Mouse (Mus musculus) forebrain, postnatal 0 days (tissue): ENCODE results near the gene Cand1. TPM values are rescaled to one million over a fixed set of nuclear protein-coding genes. Genes with fewer than 3 reads are reported as not detected.

Experiments used
- ATAC-seq: fragments of 200-750 bp; cut with Nextera tagmentation; 2 replicates; pipeline ENCODE4 v1.8.0; 2017; ENCODE audit warnings: mild to moderate bottlenecking, moderate library complexity
- DNase-seq: peaks from one replicate; pipeline ENCODE4 v3.0.0-alpha.2; 2015
- H3K27ac ChIP-seq: fragments of 300-500 bp; sonication (generic); 2 replicates; pipeline ENCODE4 v1.5.1; 2014; ENCODE audit warnings: low read depth, mild to moderate bottlenecking, antibody characterized with exemption, low read length, moderate library complexity, mixed read lengths
- H3K27me3 ChIP-seq: fragments of 300-500 bp; sonication (generic); 2 replicates; pipeline ENCODE4 v1.6.1; 2014; ENCODE audit warnings: mild to moderate bottlenecking, low read length, mixed read lengths; ENCODE audit not compliant: insufficient read depth
- H3K36me3 ChIP-seq: fragments of 300-500 bp; sonication (generic); 2 replicates; pipeline ENCODE4 v1.6.1; 2014; ENCODE audit warnings: mild to moderate bottlenecking, moderate library complexity; ENCODE audit not compliant: insufficient read depth
- H3K4me1 ChIP-seq: fragments of 300-500 bp; sonication (generic); 2 replicates; pipeline ENCODE4 v1.6.1; 2014; ENCODE audit warnings: antibody characterized with exemption; ENCODE audit not compliant: insufficient read depth
- H3K4me2 ChIP-seq: fragments of 300-500 bp; sonication (generic); 2 replicates; pipeline ENCODE4 v1.6.1; 2014; ENCODE audit warnings: low read depth, mild to moderate bottlenecking, moderate library complexity
- H3K4me3 ChIP-seq: fragments of 300-500 bp; sonication (generic); 2 replicates; pipeline ENCODE4 v1.5.1; 2014; ENCODE audit warnings: low read depth, low read length, mixed read lengths
- H3K9ac ChIP-seq: fragments of 300-500 bp; sonication (generic); 2 replicates; pipeline ENCODE4 v1.6.1; 2014; ENCODE audit warnings: mild to moderate bottlenecking
- H3K9me3 ChIP-seq: fragments of 300-500 bp; sonication (generic); 2 replicates; pipeline ENCODE4 v1.6.1; 2016; ENCODE audit warnings: low read length
- CTCF ChIP-seq: sonication (generic); IDR thresholded peaks from 2 replicates; pipeline ENCODE4 v1.5.1; 2016; ENCODE audit warnings: antibody characterized with exemption, control low read depth, low read depth
- WGBS: fragments of 180-500 bp; shearing (Covaris S2); extraction: QIAGEN DNeasy Blood & Tissue Kit; methylation state at CpG from one replicate; pipeline ENCODE4 v1.1.7; 2014; 5-methylcytosine and 5-hydroxymethylcytosine counted together
- polyA plus RNA-seq: library from polyadenylated mRNA; unstranded; fragments of >200 nt; fragmentation: Nextera tagmentation; extraction: Ambion mirVana; gene quantifications from 2 replicates; pipeline ENCODE4 v1.2.1, GENCODE M21; 2015
- total RNA-seq: library from RNA; depleted of rRNA; stranded (reverse); fragments of >200 nt; gene quantifications from 2 replicates; pipeline ENCODE4 v1.2.3, GENCODE M21; 2014; rRNA removed

The Cand1 gene
- total RNA-seq (109 and 116 TPM in 2 replicates), polyA plus RNA-seq (22.9 and 28.6 TPM in 2 replicates)

DNA sequence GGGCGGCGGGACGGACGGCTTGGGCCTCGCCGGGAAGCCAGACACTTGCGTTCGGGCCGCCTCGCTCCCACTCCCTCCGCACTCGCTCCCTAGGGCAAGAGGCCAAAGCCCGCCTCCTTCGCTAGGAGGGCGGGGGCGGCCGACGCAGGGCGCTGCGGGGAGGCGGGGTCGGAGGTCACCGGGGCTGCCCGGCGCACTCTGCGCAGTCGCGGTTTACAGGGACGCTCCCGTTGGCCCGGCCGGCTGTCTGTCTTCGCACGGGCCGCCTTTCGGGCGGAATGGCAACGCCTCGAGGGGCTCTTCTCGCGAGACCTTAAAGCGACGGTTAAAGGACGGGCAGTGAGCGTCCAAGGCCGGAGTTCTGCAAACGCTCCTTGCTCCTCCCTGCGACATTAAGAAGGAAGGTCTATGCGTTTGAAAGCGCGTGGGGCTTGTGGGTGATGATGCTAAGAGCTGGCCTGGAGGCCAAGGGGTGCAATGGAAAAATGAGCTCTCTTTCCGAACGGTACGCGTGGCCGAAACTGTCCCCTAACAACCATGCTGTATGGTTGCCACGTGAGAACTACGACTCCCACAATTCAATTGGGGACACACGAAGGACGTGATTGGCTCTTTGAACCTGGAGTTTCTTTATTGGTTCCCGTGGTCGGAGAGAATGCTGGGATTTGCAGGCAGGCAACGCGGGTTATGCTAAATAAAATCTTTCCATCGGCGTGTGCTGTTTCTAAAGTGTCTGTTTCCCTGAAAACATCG lies at the start of gene Cand1:
TSS of gene Cand1 (minus strand) at position 87 of the 753 bp plus-strand sequence.
- no peaks in the 10 kb centered on the region for H3K36me3 ChIP-seq
- H3K27ac ChIP-seq = peak within 1 kb of the TSS; percentile 93
- peak within 1 kb of the TSS; percentile 73 for H3K4me2 ChIP-seq
- TF ChIP-seq CTCF = 0 out of 2 replicates have a peak, but pooled peaks have one; percentile 20
- H3K4me1 ChIP-seq = peaks cover 15% of the 10 kb centered on the region
- DNase-seq = peak; percentile 99
- no peaks in the 10 kb centered on the region for H3K9me3 ChIP-seq
- H3K27me3 ChIP-seq = no peaks in the 10 kb centered on the region
- peak within 1 kb of the TSS; percentile 77 for H3K4me3 ChIP-seq
- WGBS = 1% methylated on average over 65 of the region's 67 CpGs
- peak; percentile 98 for ATAC-seq
- peak within 1 kb of the TSS; percentile 96 for H3K9ac ChIP-seq

DNA sequence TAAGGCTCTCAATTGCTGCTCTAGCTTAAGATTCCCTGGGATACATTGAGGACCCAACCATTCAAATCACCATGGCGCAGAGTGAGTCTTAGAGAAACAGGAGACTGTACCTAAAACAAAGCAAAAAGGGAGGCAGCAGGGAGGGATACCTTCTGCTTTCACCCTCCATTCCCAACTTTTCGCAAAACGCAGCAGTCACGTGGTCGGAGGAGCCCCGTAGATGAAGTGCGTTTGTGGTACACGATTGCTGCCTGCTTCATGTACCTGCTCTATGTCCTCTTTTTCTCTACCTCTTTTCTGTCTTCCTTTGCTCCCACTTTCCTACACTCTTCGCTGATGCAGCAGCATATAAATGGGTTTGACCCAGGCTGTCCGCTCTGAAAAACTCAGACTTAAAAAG lies 39.0 kb upstream of the Cand1 start:
- Histone ChIP-seq H3K4me2 (no peak overlapping the region), H3K9ac (no peak overlapping the region), H3K27me3 (no peaks in the 10 kb centered on the region), H3K4me3 (no peak overlapping the region), H3K4me1 (no peaks in the 10 kb centered on the region), H3K9me3 (no peaks in the 10 kb centered on the region), H3K27ac (no peak overlapping the region), H3K36me3 (no peaks in the 10 kb centered on the region)
- WGBS = 87% methylated on average over 10 of the region's 10 CpGs
- TF ChIP-seq CTCF = no peak
- DNase-seq (no peak), ATAC-seq (no peak)

DNA sequence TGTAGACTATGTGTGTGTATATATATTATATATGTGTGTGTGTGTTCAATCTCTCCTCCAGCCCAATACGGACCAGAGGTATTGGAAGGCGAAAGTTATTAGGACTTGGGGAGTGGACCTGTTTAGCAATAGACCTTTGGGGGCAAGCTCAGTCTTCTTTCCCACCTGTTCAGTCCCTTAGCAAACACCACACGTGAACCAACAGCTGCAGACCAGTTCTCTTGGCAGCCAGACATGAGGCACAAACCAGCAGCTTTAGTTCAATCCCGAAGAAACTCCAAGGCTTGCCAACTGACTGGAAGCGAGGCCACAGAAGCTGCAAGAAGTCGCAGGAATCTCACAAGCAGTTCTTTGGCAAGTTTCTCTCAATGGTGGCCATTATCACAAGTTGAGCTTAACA lies 34.5 kb upstream of the Cand1 start:
- no peaks in the 10 kb centered on the region for H3K9me3 ChIP-seq
- H3K4me3 ChIP-seq = no peak overlapping the region
- no peak overlapping the region for H3K9ac ChIP-seq
- no peak overlapping the region for H3K4me2 ChIP-seq
- H3K27ac ChIP-seq = no peak overlapping the region
- no peaks in the 10 kb centered on the region for H3K36me3 ChIP-seq
- WGBS = 84% methylated on average over 6 of the region's 6 CpGs
- H3K27me3 ChIP-seq = no peaks in the 10 kb centered on the region
- DNase-seq (no peak), ATAC-seq (no peak)
- no peak for TF ChIP-seq CTCF
- H3K4me1 ChIP-seq = no peaks in the 10 kb centered on the region

DNA sequence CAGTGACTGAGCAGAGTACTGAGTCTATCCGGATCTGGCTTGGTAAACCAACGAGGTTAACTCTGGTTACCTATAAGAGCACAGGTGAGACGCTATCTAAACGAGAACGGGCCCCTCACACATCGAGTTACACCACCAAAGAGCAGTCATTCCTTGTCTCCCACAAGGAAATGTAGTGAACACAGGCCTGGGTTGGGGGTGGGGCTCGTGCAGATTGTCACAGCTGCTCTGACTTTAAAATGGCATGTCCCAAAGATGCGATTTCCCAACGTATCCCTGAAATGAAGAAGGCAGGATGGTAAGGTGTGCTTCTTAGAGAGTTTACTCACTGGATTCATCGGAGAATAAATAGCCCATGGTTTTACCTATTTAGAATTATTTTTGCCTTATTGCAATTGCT lies 32.7 kb upstream of the Cand1 start:
- no peaks in the 10 kb centered on the region for H3K4me1 ChIP-seq
- DNase-seq (no peak), ATAC-seq (no peak)
- H3K4me2 ChIP-seq = no peak overlapping the region
- WGBS = 88% methylated on average over 10 of the region's 10 CpGs
- no peaks in the 10 kb centered on the region for H3K27me3 ChIP-seq
- no peak overlapping the region for H3K4me3 ChIP-seq
- no peak overlapping the region for H3K27ac ChIP-seq
- H3K9me3 ChIP-seq = no peaks in the 10 kb centered on the region
- no peaks in the 10 kb centered on the region for H3K36me3 ChIP-seq
- no peak for TF ChIP-seq CTCF
- no peak overlapping the region for H3K9ac ChIP-seq

DNA sequence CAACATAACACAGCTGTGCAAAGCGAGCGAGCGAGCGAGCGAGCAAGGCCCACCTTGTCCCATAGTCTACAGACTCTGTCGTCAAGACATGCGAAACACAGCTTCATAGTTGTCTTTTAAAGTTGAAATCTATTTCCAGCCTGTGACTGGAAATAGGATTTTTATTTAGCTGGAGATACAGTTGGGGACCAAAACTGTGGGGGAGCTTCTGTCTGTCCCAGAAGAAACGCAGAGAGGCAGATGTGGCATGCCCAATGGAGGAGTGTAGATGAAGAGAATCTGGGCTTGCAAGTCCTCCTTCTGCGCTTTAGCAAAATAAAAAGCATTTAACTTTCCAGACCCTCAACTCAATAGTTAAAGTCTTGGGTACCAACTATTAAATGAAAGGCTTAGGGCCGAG lies 32.1 kb upstream of the Cand1 start:
- H3K27me3 ChIP-seq = no peaks in the 10 kb centered on the region
- no peak for TF ChIP-seq CTCF
- DNase-seq (no peak), ATAC-seq (no peak)
- no peaks in the 10 kb centered on the region for H3K36me3 ChIP-seq
- H3K9ac ChIP-seq = no peak overlapping the region
- H3K4me3 ChIP-seq = no peak overlapping the region
- H3K9me3 ChIP-seq = no peaks in the 10 kb centered on the region
- 93% methylated on average over 10 of the region's 10 CpGs for WGBS
- no peak overlapping the region for H3K27ac ChIP-seq
- H3K4me2 ChIP-seq = no peak overlapping the region
- H3K4me1 ChIP-seq = no peaks in the 10 kb centered on the region

DNA sequence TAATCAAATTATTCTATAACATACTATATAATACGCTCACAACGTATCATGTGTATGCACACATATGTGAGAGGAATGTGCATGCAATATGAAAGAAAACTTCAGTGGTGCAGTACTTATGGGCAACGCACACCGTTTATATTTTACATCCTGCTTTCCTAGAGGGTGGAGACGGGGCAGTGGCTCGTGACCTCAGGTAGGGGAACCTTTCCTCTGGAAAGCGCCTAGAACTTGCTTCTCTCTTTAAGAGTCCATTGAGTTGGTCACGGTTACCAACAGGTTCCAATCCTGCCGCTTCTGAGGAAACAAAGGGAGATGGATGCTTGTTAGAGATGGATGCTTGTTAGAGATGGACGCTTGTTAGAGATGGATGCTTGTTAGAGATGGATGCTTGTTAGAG lies 31.2 kb upstream of the Cand1 start:
- H3K27ac ChIP-seq = no peak overlapping the region
- no peaks in the 10 kb centered on the region for H3K27me3 ChIP-seq
- no peak overlapping the region for H3K9ac ChIP-seq
- no peaks in the 10 kb centered on the region for H3K36me3 ChIP-seq
- ATAC-seq (no peak), DNase-seq (no peak)
- TF ChIP-seq CTCF = no peak
- no peaks in the 10 kb centered on the region for H3K9me3 ChIP-seq
- no peak overlapping the region for H3K4me3 ChIP-seq
- no peak overlapping the region for H3K4me2 ChIP-seq
- WGBS = 81% methylated on average over 10 of the region's 10 CpGs
- no peaks in the 10 kb centered on the region for H3K4me1 ChIP-seq

DNA sequence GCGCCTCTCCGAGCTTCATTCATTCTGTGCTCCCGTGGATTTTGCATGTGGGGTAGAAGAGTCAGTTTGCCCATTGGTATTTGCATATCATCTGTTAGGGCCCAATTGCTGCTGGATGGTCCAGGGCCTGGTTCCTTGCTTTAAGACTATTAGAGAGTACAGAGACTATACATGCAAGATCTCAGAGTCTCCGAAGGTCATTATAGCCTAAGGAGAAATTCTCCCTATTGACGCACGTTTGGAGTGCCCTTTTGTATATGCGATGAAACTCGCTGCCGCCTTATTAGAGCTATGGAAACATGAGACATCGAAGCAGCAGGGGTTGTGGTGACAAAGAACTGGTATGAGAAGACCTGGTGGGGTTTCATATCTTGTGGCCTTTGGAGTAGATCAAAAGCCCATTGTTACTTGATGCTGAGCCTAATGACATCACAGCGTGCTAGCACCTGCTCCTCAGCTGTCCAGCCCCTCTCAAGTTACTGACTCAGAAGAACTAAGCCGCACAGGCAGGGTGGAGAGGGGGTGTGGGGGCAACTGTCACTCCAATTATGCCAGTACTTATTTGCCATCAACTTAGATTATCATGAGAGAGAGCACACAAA lies 30.6 kb upstream of the Cand1 start:
- Histone ChIP-seq H3K4me1 (no peaks in the 10 kb centered on the region), H3K9ac (no peak overlapping the region), H3K27me3 (no peaks in the 10 kb centered on the region), H3K9me3 (no peaks in the 10 kb centered on the region), H3K27ac (no peak overlapping the region), H3K4me2 (no peak overlapping the region), H3K36me3 (no peaks in the 10 kb centered on the region), H3K4me3 (no peak overlapping the region)
- WGBS = 22% methylated on average over 12 of the region's 12 CpGs
- DNase-seq (no peak), ATAC-seq (no peak)
- no peak for TF ChIP-seq CTCF
